Mouse (Mus musculus) erythroblast, embryonic 14.5 days (primary cell): ENCODE measurements around the gene Flot1.

Experiments
- GATA1 ChIP-seq: IDR thresholded peaks from 2 replicates; pipeline ENCODE4 v1.6.1; 2012; ENCODE audit warnings: low read length, inconsistent platforms, mixed read lengths
- TAL1 ChIP-seq: IDR thresholded peaks from 3 replicates; pipeline ENCODE4 v1.6.1; 2012; ENCODE audit warnings: low read length, inconsistent platforms, mixed read lengths

DNA sequence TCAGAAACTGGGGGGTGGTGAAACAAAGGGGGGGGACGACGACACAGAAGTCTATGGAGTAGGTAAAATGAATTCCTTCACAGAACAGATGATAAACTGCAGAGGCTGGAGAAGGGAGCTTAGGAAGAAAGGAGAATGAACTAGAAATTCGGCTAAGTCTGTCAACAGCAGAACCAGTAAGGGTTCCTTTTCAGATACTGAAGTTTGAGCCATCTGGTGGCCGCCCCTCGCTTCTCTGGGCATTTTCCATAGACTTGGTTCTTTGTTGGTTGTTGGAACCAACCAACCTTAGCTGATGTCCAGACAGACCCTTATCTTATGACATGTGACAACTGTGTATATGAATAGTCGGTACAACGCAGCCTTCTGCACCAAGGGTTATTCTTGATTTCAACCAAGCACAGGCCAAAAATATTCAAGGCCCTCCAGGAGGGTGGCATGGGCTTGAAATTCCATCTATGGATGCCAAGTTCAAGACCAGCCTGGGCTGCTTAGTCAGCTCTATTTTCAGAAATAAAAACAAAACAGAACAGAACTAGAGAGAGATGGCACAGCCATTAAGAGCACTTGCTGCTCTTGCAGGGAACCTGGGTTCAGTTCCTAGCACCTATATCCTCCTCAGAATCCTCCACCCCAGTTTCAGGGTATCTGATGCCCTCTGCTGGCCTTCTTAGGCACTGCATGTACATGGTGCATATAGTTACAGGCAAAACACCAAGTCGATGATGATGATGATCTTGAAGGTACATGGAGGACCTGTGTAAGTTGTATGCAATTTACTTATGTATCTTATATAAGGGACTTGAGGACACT is 48.1 kb downstream of the Flot1 start:
- TF ChIP-seq GATA1 = no peak
- no peak for TF ChIP-seq TAL1
